Mouse (Mus musculus): ENCODE data around the gene Uqcrc1.

- TF ChIP-seq CTCF (IDR thresholded peaks at IDR 0.05 in 2 of 3, conservative IDR thresholded peaks at IDR 0.05 in 1 of 3; ENCODE audit: control insufficient read depth in 1 of 3, insufficient read depth in 1 of 3, low read depth in 2 of 3, low read length in 3 of 3, poor library complexity in 1 of 3, severe bottlenecking in 1 of 3) (no peak), NRF1 (IDR thresholded peaks at IDR 0.05; ENCODE audit: insufficient read depth, low read depth, low read length, poor library complexity, severe bottlenecking) (no peak), RCOR1 (IDR thresholded peaks at IDR 0.05; ENCODE audit: low read depth, low read length) (no peak), GATA1 (IDR thresholded peaks at IDR 0.05; ENCODE audit: low read depth, low read length) (no peak), MYC (IDR thresholded peaks at IDR 0.05; ENCODE audit: low read depth, low read length) (no peak), POLR2AphosphoS5 (IDR thresholded peaks at IDR 0.05; ENCODE audit: borderline replicate concordance, low read depth, low read length) (no peak), MAX (IDR thresholded peaks at IDR 0.05; ENCODE audit: low read length) (no peak), KAT2A (conservative IDR thresholded peaks at IDR 0.05; ENCODE audit: low read depth, low read length) (no peak), HCFC1 (IDR thresholded peaks at IDR 0.05; ENCODE audit: low read depth, low read length) (no peak), ZC3H11A (IDR thresholded peaks at IDR 0.05; ENCODE audit: low read depth, low read length) (no peak)
Observed at GRCm38 (mm10) chr9:108982498-108982897, 46.1 kb downstream of the Uqcrc1 start.
